Mouse (Mus musculus) MEL (cell line): ENCODE data around the gene Rfx1. TPM values are rescaled to one million over a fixed set of nuclear protein-coding genes. Genes with fewer than 3 reads are reported as not detected.

Experiments used
- DNase-seq: peaks from one replicate; pipeline ENCODE4 v3.0.0; 2011; ENCODE audit warnings: low read depth, low spot score
- H3K27ac ChIP-seq: 2 replicates; pipeline ENCODE4 v1.5.1; 2012; ENCODE audit warnings: low read depth, mild to moderate bottlenecking, control low read depth, low read length, moderate library complexity; ENCODE audit not compliant: control insufficient read depth
- H3K27me3 ChIP-seq, 2 experiments: fragments of 150-350 bp in 1 of 2; sonication (generic) in 1 of 2; 2 replicates each; pipeline ENCODE4 v1.6.1; 2012; ENCODE audit warnings: low read length in 2 of 2, mild to moderate bottlenecking in 2 of 2, improper control_type of control experiment in 1 of 2, moderate library complexity in 1 of 2; ENCODE audit not compliant: insufficient read depth in 2 of 2, control insufficient read depth in 1 of 2
- H3K36me3 ChIP-seq, 2 experiments: 2 replicates each; pipeline ENCODE4 v1.6.1; 2012 to 2014; ENCODE audit warnings: low read length in 2 of 2, improper control_type of control experiment in 1 of 2, inconsistent platforms in 1 of 2, mild to moderate bottlenecking in 1 of 2; ENCODE audit not compliant: insufficient read depth in 2 of 2, control insufficient read depth in 1 of 2
- H3K4me1 ChIP-seq, 2 experiments: fragments of 150-350 bp in 1 of 2; sonication (generic) in 1 of 2; 2 replicates each; pipeline ENCODE4 v1.6.1; 2012; ENCODE audit warnings: low read length in 2 of 2, improper control_type of control experiment in 1 of 2, mild to moderate bottlenecking in 1 of 2; ENCODE audit not compliant: insufficient read depth in 2 of 2, control insufficient read depth in 1 of 2
- H3K4me3 ChIP-seq, 2 experiments: fragments of 150-350 bp in 1 of 2; sonication (generic) in 1 of 2; 2 replicates each; pipeline ENCODE4 v1.5.1; 2012; ENCODE audit warnings: low read depth in 2 of 2, low read length in 2 of 2, mild to moderate bottlenecking in 2 of 2, moderate library complexity in 2 of 2, control low read depth in 1 of 2, improper control_type of control experiment in 1 of 2; ENCODE audit not compliant: control insufficient read depth in 1 of 2, insufficient read depth in 1 of 2
- H3K79me2 ChIP-seq: 2 replicates; pipeline ENCODE4 v1.6.1; 2012; ENCODE audit warnings: mild to moderate bottlenecking, low read length, moderate library complexity; ENCODE audit not compliant: control insufficient read depth, poor library complexity, insufficient read depth
- H3K9ac ChIP-seq: 2 replicates; pipeline ENCODE4 v1.6.1; 2012; ENCODE audit warnings: low read depth, mild to moderate bottlenecking, control low read depth, low read length, moderate library complexity; ENCODE audit not compliant: control insufficient read depth, poor library complexity, severe bottlenecking
- H3K9me3 ChIP-seq: fragments of 150-350 bp; sonication (generic); replicated peaks from 2 replicates; pipeline ENCODE4 v1.6.1; 2012; ENCODE audit warnings: mild to moderate bottlenecking, low read length, improper control_type of control experiment, moderate library complexity; ENCODE audit not compliant: insufficient read depth
- CHD2 ChIP-seq: IDR thresholded peaks from 2 replicates; pipeline ENCODE4 v1.6.1; 2011; ENCODE audit warnings: low read length, improper control_type of control experiment
- E2F4 ChIP-seq: IDR thresholded peaks from 2 replicates; pipeline ENCODE4 v1.6.1; 2011; ENCODE audit warnings: low read depth, low read length, improper control_type of control experiment, borderline replicate concordance
- ELF1 ChIP-seq: IDR thresholded peaks from 2 replicates; pipeline ENCODE4 v1.6.1; 2014; ENCODE audit warnings: low read depth, mild to moderate bottlenecking, inconsistent platforms, low read length, improper control_type of control experiment, moderate library complexity
- ETS1 ChIP-seq: IDR thresholded peaks from 2 replicates; pipeline ENCODE4 v1.6.1; 2012; ENCODE audit warnings: low read depth, mild to moderate bottlenecking, inconsistent platforms, low read length, improper control_type of control experiment, moderate library complexity
- JUND ChIP-seq: IDR thresholded peaks from 2 replicates; pipeline ENCODE4 v1.6.1; 2011; ENCODE audit warnings: low read depth, mild to moderate bottlenecking, improper control_type of control experiment, low read length
- KAT2A ChIP-seq: conservative IDR thresholded peaks from 2 replicates; pipeline ENCODE4 v1.6.1; 2012; ENCODE audit warnings: low read depth, low read length, improper control_type of control experiment, inconsistent platforms
- MAFK ChIP-seq: IDR thresholded peaks from 2 replicates; pipeline ENCODE4 v1.6.1; 2011; ENCODE audit warnings: low read depth, mild to moderate bottlenecking, low read length, improper control_type of control experiment, borderline replicate concordance
- MYB ChIP-seq: IDR thresholded peaks from 2 replicates; pipeline ENCODE4 v1.6.1; 2011; ENCODE audit warnings: mild to moderate bottlenecking, low read depth, low read length, improper control_type of control experiment
- MYC ChIP-seq: IDR thresholded peaks from 2 replicates; pipeline ENCODE4 v1.6.1; 2011; ENCODE audit warnings: low read depth, mild to moderate bottlenecking, low read length, improper control_type of control experiment, moderate library complexity
- NELFE ChIP-seq: IDR thresholded peaks from 2 replicates; pipeline ENCODE4 v1.6.1; 2011; ENCODE audit warnings: low read depth, low read length, improper control_type of control experiment
- NRF1 ChIP-seq: IDR thresholded peaks from 2 replicates; pipeline ENCODE4 v1.6.1; 2014; ENCODE audit warnings: low read depth, mild to moderate bottlenecking, inconsistent platforms, low read length, improper control_type of control experiment, moderate library complexity; ENCODE audit not compliant: poor library complexity, insufficient read depth, severe bottlenecking
- POLR2AphosphoS2 ChIP-seq: IDR thresholded peaks from 2 replicates; pipeline ENCODE4 v1.6.1; 2011; ENCODE audit warnings: low read length, improper control_type of control experiment
- POLR2AphosphoS5 ChIP-seq: IDR thresholded peaks from 2 replicates; pipeline ENCODE4 v1.6.1; 2012; ENCODE audit warnings: low read depth, borderline replicate concordance, mild to moderate bottlenecking, inconsistent platforms, low read length, moderate library complexity, mixed read lengths
- TBP ChIP-seq: IDR thresholded peaks from 2 replicates; pipeline ENCODE4 v1.8.0; 2011; ENCODE audit warnings: low read depth, low read length, improper control_type of control experiment
- TCF12 ChIP-seq: IDR thresholded peaks from 2 replicates; pipeline ENCODE4 v1.6.1; 2014; ENCODE audit warnings: low read depth, mild to moderate bottlenecking, inconsistent platforms, low read length, improper control_type of control experiment, moderate library complexity
- UBTF ChIP-seq: IDR thresholded peaks from 2 replicates; pipeline ENCODE4 v1.6.1; 2012; ENCODE audit warnings: low read depth, mild to moderate bottlenecking, inconsistent platforms, low read length, improper control_type of control experiment, moderate library complexity, borderline replicate concordance; ENCODE audit not compliant: insufficient read depth
- ZKSCAN1 ChIP-seq: IDR thresholded peaks from 2 replicates; pipeline ENCODE4 v1.6.1; 2012; ENCODE audit warnings: low read depth, mild to moderate bottlenecking, inconsistent platforms, low read length, improper control_type of control experiment, moderate library complexity
- polyA plus RNA-seq, 2 experiments: library from polyadenylated mRNA; stranded (reverse) in 1 of 2; unstranded in 1 of 2; fragments of >175 nt in 1 of 2; fragments of >200 nt in 1 of 2; gene quantifications; 2 replicates each; pipeline versions ENCODE4 v1.2.1 to v1.2.4; 2012; ENCODE audit warnings: low replicate concordance in 2 of 2, low read depth in 1 of 2; ENCODE audit not compliant: insufficient read length in 2 of 2, insufficient read depth in 1 of 2, missing spikeins in 1 of 2
- total RNA-seq: library from RNA; depleted of rRNA; stranded (reverse); fragments of 300-350 nt; gene quantifications from 2 replicates; pipeline ENCODE4 v1.2.3, GENCODE M21; 2012

Rfx1 gene
- total and polyA plus RNA-seq, 3 experiments = 3.9 to 10.4 TPM; not detected in 1

- Histone ChIP-seq H3K27ac (no peak overlapping the region), H3K4me3 (no peak overlapping the region), H3K79me2 (peaks cover 14% of the 10 kb centered on the region), H3K27me3 (no peaks in the 10 kb centered on the region), H3K9me3 (no peaks in the 10 kb centered on the region), H3K4me1 (peaks cover 2 to 12% of the 10 kb centered on the region in 2 experiments)
- TF ChIP-seq ETS1 = no peak
- no peak for TF ChIP-seq TCF12
- TF ChIP-seq, all 39 proteins: peak for 0
- DNase-seq = no peak
- Histone ChIP-seq H3K9ac (no peak overlapping the region), H3K36me3 (peaks cover 0 to 15% of the 10 kb centered on the region in 2 experiments; a peak in 2 of 4 replicates)
Observed at GRCm38 (mm10) chr8:84069750-84070149, 3.1 kb downstream of the Rfx1 start.

- H3K4me3 ChIP-seq = no peak overlapping the region
- H3K79me2 ChIP-seq = peaks cover 13% of the 10 kb centered on the region
- H3K9ac ChIP-seq = no peak overlapping the region
- no peaks in the 10 kb centered on the region for H3K27me3 ChIP-seq
- H3K4me1 ChIP-seq = peaks cover 2 to 7% of the 10 kb centered on the region in 2 experiments; a peak in 3 of 4 replicates
- no peak for DNase-seq
- no peak overlapping the region for H3K27ac ChIP-seq
- no peak for TF ChIP-seq ZKSCAN1
- no peak for TF ChIP-seq KAT2A
- TF ChIP-seq TBP = no peak
- no peak for TF ChIP-seq CHD2
- no peak for TF ChIP-seq MAFK
- TF ChIP-seq NRF1 = no peak
- no peak for TF ChIP-seq NELFE
- no peak for TF ChIP-seq JUND
- no peak for TF ChIP-seq POLR2AphosphoS5
- TF ChIP-seq UBTF = no peak
- no peak for TF ChIP-seq MYC
- TF ChIP-seq POLR2AphosphoS2 = no peak
- no peak for TF ChIP-seq E2F4
- TF ChIP-seq MYB = no peak
- no peak for TF ChIP-seq ELF1
- H3K36me3 ChIP-seq = peaks cover 0 to 10% of the 10 kb centered on the region in 2 experiments; a peak in 2 of 4 replicates
- H3K9me3 ChIP-seq = no peaks in the 10 kb centered on the region
Observed at GRCm38 (mm10) chr8:84070241-84070640, 3.6 kb downstream of the Rfx1 start.
